Mouse (Mus musculus): ENCODE measurements at regions not wholly inside any gene's neighbourhood (a gene's known extent, or its start where the extent isn't known, plus 50 kb on each side); places are given as distances from the start of the nearest gene placed in this dataset.

- Histone ChIP-seq H3K9ac (no peak overlapping the region), H3K27ac (replicated peaks) (no peak overlapping the region), H3K4me1 (no peaks in the 10 kb centered on the region), H3K4me2 (replicated peaks) (no peak overlapping the region), H3K36me3 (no peaks in the 10 kb centered on the region), H3K9me3 (replicated peaks) (no peaks in the 10 kb centered on the region), H3K4me3 (replicated peaks) (no peak overlapping the region), H3K27me3 (no peaks in the 10 kb centered on the region)
- 54% methylated on average over 7 of the region's 7 CpGs for WGBS
- no peak for ATAC-seq (ENCODE audit: insufficient number of reproducible peaks, low FRiP score, low TSS enrichment, low read depth)
These were observed 257.2 kb upstream of the Dph6 start for GRCm38 (mm10) chr2:114911845-114912500.

DNA sequence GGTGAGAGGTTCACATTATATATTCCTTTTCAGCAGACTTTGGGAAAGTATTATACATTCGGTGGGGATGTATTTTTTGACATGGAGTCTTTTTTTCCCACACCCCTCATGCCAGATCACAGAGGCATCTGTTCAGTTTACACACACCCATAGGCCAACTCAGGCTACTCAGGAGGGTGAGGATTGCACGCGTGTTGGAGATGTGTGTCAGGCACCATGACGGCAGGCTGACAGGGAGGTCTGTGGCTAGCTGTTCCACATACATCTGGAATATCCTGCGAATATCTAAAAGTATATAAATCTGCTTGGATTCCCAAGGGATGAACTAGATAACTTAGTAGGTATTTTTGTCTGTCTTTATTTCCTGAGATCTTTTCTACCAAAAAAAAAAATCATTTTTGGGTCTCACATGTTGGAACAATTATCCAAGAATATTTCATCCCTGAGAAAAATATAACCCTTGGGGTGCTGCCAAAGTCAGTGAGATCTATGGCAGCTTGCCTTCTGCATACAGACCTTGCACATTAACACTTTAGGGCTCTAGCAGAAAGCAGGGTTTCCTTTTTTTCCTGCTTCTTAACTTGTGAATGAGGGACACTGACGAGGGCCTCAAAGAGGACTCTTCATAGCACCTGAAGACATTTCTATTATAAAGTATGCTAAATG is 260.4 kb upstream of the Dph6 start:
- Histone ChIP-seq H3K4me1 (no peaks in the 10 kb centered on the region), H3K9ac (no peak overlapping the region), H3K9me3 (replicated peaks) (no peaks in the 10 kb centered on the region), H3K27me3 (no peaks in the 10 kb centered on the region), H3K36me3 (no peaks in the 10 kb centered on the region), H3K27ac (replicated peaks) (no peak overlapping the region), H3K4me2 (replicated peaks) (no peak overlapping the region), H3K4me3 (replicated peaks) (no peak overlapping the region)
- no peak for ATAC-seq (ENCODE audit: insufficient number of reproducible peaks, low FRiP score, low TSS enrichment, low read depth)
- 58% methylated on average over 6 of the region's 6 CpGs for WGBS

DNA sequence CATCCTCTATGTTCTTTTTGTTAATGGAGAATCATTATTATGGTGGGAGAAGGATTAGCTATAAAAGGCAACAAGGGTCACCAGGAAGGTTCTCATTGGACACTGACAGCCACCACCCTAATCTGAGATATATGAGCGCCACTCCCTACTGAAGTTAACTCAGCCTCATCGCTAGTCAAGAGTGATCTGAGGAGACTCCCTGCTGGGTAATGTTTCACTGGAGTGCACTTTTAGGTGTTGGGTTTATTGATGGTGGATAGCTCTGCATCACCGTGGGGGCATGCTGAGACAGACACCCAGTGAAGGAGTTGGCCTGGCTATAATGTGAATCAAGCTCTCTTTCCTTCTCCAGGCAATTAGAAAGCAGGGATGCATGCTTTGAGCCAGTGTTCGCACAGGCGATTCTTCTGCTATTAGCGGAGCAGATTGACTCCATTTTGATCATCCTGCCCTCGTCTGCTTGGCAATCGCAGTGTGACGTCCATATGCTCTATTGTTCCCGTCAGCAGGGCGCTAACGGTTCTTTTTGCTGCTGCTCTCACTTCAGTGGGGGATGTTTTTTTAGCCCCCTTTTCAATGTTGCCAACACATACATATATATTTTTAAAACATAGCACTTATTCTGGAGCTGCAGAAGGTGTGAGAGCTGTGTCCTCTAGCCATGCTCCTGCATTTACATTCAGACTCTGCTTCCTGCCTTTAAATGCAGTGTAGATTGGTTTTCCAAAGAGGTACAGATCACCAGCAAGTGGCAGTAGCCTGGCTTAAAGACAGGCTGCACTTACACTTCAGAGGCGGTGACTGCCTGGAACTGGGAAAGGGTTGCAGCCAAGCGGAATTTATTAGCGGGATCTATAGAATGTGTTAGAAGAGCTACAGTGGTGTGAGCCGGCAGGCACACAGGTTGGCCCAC is 263.9 kb upstream of the Dph6 start:
- H3K4me3 ChIP-seq (replicated peaks), result no peak overlapping the region
- 90% methylated on average over 16 of the region's 16 CpGs for WGBS
- no peak overlapping the region for H3K9ac ChIP-seq
- ATAC-seq (ENCODE audit: insufficient number of reproducible peaks, low FRiP score, low TSS enrichment, low read depth), result no peak
- no peaks in the 10 kb centered on the region for H3K36me3 ChIP-seq
- H3K27ac ChIP-seq (replicated peaks), result no peak overlapping the region
- no peak overlapping the region for H3K4me2 ChIP-seq (replicated peaks)
- no peaks in the 10 kb centered on the region for H3K9me3 ChIP-seq (replicated peaks)
- H3K4me1 ChIP-seq, result peaks cover 5% of the 10 kb centered on the region
- no peaks in the 10 kb centered on the region; the same call in 1 of the 2 replicates for H3K27me3 ChIP-seq

- 20% methylated on average over 2 of the region's 2 CpGs for WGBS
- H3K36me3 ChIP-seq, result no peaks in the 10 kb centered on the region
- no peak overlapping the region for H3K4me3 ChIP-seq (replicated peaks)
- no peak overlapping the region for H3K4me2 ChIP-seq (replicated peaks)
- no peak overlapping the region; the same call in 1 of the 2 replicates for H3K27ac ChIP-seq (replicated peaks)
- no peaks in the 10 kb centered on the region; the same call in 1 of the 2 replicates for H3K27me3 ChIP-seq
- H3K9ac ChIP-seq, result no peak overlapping the region
- no peaks in the 10 kb centered on the region for H3K9me3 ChIP-seq (replicated peaks)
- peak; percentile 51; the same call in 1 of the 2 replicates for ATAC-seq (ENCODE audit: insufficient number of reproducible peaks, low FRiP score, low TSS enrichment, low read depth)
- peaks cover 6% of the 10 kb centered on the region for H3K4me1 ChIP-seq
These were observed 269.1 kb upstream of the Dph6 start for GRCm38 (mm10) chr2:114923911-114924310.

- H3K9me3 ChIP-seq (replicated peaks), result no peaks in the 10 kb centered on the region
- no peaks in the 10 kb centered on the region for H3K4me1 ChIP-seq
- H3K27ac ChIP-seq (replicated peaks), result no peak overlapping the region
- no peak overlapping the region for H3K4me2 ChIP-seq (replicated peaks)
- ATAC-seq (ENCODE audit: insufficient number of reproducible peaks, low FRiP score, low TSS enrichment, low read depth), result no peak
- no peak overlapping the region for H3K9ac ChIP-seq
- no peak overlapping the region for H3K4me3 ChIP-seq (replicated peaks)
- no peaks in the 10 kb centered on the region for H3K27me3 ChIP-seq
- no peaks in the 10 kb centered on the region for H3K36me3 ChIP-seq
- WGBS, result 85% methylated on average over 3 of the region's 3 CpGs
These were observed 280.7 kb upstream of the Dph6 start for GRCm38 (mm10) chr2:114935436-114935835.

DNA sequence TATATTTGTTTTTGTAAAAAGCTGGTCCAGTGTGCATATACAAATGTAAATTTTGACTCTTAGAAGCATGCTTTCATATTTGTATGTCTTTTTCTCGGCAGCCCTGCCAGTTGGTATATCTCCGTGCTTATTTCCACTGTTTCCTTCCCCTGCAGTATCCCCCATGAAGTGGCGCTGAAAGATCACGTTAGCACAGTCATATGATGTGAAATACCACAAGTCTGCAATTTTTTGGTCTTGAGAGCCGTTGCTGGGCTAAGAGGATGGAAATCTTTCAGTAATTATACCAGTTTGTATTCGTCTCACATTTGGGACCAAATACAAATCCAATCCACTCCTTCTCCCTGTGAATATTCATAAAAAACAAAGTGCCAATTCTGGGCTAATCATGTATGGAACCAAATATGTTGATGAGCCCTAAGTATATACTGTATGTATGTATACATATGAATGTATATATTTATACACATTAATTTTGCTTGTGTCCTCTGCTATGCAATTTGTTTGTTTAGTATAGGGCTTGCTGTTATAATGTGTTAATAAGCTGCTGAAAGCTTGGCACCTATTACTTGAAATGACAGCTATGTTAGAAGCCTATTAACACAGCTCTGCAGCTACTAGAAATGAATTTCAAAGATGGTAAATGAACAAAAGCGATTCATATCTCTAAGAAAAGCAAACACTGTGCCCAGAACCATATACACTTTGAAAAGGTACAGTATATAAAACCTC is 283.8 kb upstream of the Dph6 start:
- no peak for ATAC-seq (ENCODE audit: insufficient number of reproducible peaks, low FRiP score, low TSS enrichment, low read depth)
- 53% methylated on average over 7 of the region's 7 CpGs for WGBS

GRCm38 (mm10) chr2:114966111-114966510 is 311.3 kb upstream of the Dph6 start:
- no peak overlapping the region for H3K9ac ChIP-seq
- H3K27me3 ChIP-seq, result no peaks in the 10 kb centered on the region
- ATAC-seq (ENCODE audit: insufficient number of reproducible peaks, low FRiP score, low TSS enrichment, low read depth), result no peak
- WGBS, result 49% methylated on average over 3 of the region's 3 CpGs
- H3K36me3 ChIP-seq, result no peaks in the 10 kb centered on the region
- H3K4me1 ChIP-seq, result no peaks in the 10 kb centered on the region
- H3K4me2 ChIP-seq (replicated peaks), result no peak overlapping the region
- H3K9me3 ChIP-seq (replicated peaks), result no peaks in the 10 kb centered on the region
- no peak overlapping the region for H3K27ac ChIP-seq (replicated peaks)
- no peak overlapping the region for H3K4me3 ChIP-seq (replicated peaks)

More for the DNA sequence above, 283.8 kb upstream of the Dph6 start:
- Histone ChIP-seq H3K36me3 (no peaks in the 10 kb centered on the region), H3K4me3 (replicated peaks) (no peak overlapping the region), H3K27ac (replicated peaks) (no peak overlapping the region), H3K4me1 (no peaks in the 10 kb centered on the region), H3K9ac (no peak overlapping the region), H3K27me3 (no peaks in the 10 kb centered on the region), H3K9me3 (replicated peaks) (no peaks in the 10 kb centered on the region), H3K4me2 (replicated peaks) (no peak overlapping the region)

DNA sequence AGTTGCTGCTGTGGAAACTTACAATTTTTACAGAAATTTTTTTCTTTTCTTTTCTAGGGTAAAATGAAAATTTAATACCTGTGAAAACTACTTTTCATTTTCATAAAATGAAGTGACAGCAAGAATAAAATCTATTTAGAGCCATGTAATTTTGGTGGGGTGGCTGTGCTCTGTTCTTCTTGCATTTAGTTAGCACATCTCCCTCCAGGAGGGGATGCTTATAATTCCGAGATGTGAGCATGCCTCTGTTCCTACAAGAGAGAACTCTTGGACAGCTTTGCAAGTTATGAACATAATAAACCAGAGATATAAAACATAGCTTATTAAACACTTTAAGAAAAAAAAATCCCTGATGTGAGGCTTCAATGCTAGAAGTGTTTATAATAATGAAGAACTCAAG is 313.9 kb upstream of the Dph6 start:
- 57% methylated on average over 1 of the region's 1 CpGs for WGBS

DNA sequence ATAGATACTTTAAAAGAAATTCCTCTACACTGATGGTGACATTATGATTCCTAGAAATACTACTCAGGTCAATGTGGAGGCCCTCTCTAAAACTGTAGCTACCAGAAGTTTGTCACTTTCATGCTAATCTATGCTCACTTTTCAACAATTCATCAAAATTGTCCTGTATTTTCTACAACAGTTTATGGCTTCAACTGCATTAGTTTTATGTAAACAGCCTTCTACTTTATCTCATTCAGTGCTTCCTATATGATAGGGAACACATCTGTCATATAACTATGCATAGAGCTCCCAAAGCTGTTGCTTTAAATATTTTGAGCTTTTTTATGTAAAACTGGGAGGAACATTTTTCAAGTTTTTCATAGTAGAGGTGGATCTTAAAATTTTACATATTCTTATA is 338.7 kb upstream of the Dph6 start:
- no peaks in the 10 kb centered on the region for H3K4me1 ChIP-seq
- no peaks in the 10 kb centered on the region for H3K27me3 ChIP-seq
- no peak overlapping the region for H3K9ac ChIP-seq
- H3K27ac ChIP-seq (replicated peaks), result no peak overlapping the region
- H3K36me3 ChIP-seq, result no peaks in the 10 kb centered on the region
- ATAC-seq (ENCODE audit: insufficient number of reproducible peaks, low FRiP score, low TSS enrichment, low read depth), result no peak
- H3K4me2 ChIP-seq (replicated peaks), result no peak overlapping the region
- H3K4me3 ChIP-seq (replicated peaks), result no peak overlapping the region
- no peaks in the 10 kb centered on the region for H3K9me3 ChIP-seq (replicated peaks)

More for the DNA sequence above, 313.9 kb upstream of the Dph6 start:
- no peaks in the 10 kb centered on the region for H3K27me3 ChIP-seq
- H3K4me1 ChIP-seq, result no peaks in the 10 kb centered on the region
- no peak overlapping the region for H3K4me2 ChIP-seq (replicated peaks)
- H3K9me3 ChIP-seq (replicated peaks), result no peaks in the 10 kb centered on the region
- ATAC-seq (ENCODE audit: insufficient number of reproducible peaks, low FRiP score, low TSS enrichment, low read depth), result no peak
- H3K9ac ChIP-seq, result no peak overlapping the region
- no peak overlapping the region for H3K4me3 ChIP-seq (replicated peaks)
- no peaks in the 10 kb centered on the region for H3K36me3 ChIP-seq
- no peak overlapping the region for H3K27ac ChIP-seq (replicated peaks)

- Histone ChIP-seq H3K27me3 (no peaks in the 10 kb centered on the region), H3K27ac (replicated peaks) (no peak overlapping the region), H3K36me3 (no peaks in the 10 kb centered on the region), H3K4me3 (replicated peaks) (no peak overlapping the region), H3K4me1 (no peaks in the 10 kb centered on the region), H3K9ac (no peak overlapping the region), H3K4me2 (replicated peaks) (no peak overlapping the region), H3K9me3 (replicated peaks) (no peaks in the 10 kb centered on the region)
- 76% methylated on average over 2 of the region's 2 CpGs for WGBS
- ATAC-seq (ENCODE audit: insufficient number of reproducible peaks, low FRiP score, low TSS enrichment, low read depth), result no peak
These were observed 339.1 kb upstream of the Dph6 start for GRCm38 (mm10) chr2:114993882-114994281.
